Mouse (Mus musculus): ENCODE measurements at regions not wholly inside any gene's neighbourhood (a gene's known extent, or its start where the extent isn't known, plus 50 kb on each side); places are given as distances from the start of the nearest gene placed in this dataset.

GRCm38 (mm10) chr8:49631286-49631685 is 787.5 kb upstream of the Tenm3 start:
- WGBS, result 73% methylated on average over 6 of the region's 6 CpGs
- Histone ChIP-seq H3K36me3 (no peaks in the 10 kb centered on the region), H3K9me3 (no peaks in the 10 kb centered on the region)

GRCm38 (mm10) chr8:49627966-49628495 is 784.3 kb upstream of the Tenm3 start:
- Histone ChIP-seq H3K4me3 (replicated peaks) (no peak overlapping the region), H3K4me1 (replicated peaks) (no peaks in the 10 kb centered on the region), H3K9ac (no peak overlapping the region), H3K36me3 (no peaks in the 10 kb centered on the region), H3K27ac (no peak overlapping the region), H3K9me3 (no peaks in the 10 kb centered on the region), H3K4me2 (replicated peaks) (no peak overlapping the region), H3K27me3 (replicated peaks) (no peaks in the 10 kb centered on the region)
- no peak for ATAC-seq
- WGBS, result 40% methylated on average over 10 of the region's 10 CpGs

More at GRCm38 (mm10) chr8:49631286-49631685, 787.5 kb upstream of the Tenm3 start:
- Histone ChIP-seq H3K9ac (no peak overlapping the region), H3K27me3 (replicated peaks) (no peaks in the 10 kb centered on the region), H3K27ac (no peak overlapping the region), H3K4me1 (replicated peaks) (no peaks in the 10 kb centered on the region), H3K4me3 (replicated peaks) (no peak overlapping the region), H3K4me2 (replicated peaks) (no peak overlapping the region)
- ATAC-seq, result no peak

GRCm38 (mm10) chr8:49595501-49595900 is 751.8 kb upstream of the Tenm3 start:
- 70% methylated on average over 2 of the region's 2 CpGs for WGBS
- Histone ChIP-seq H3K27ac (no peak overlapping the region), H3K27me3 (replicated peaks) (no peaks in the 10 kb centered on the region), H3K4me3 (replicated peaks) (no peak overlapping the region), H3K9me3 (no peaks in the 10 kb centered on the region), H3K4me2 (replicated peaks) (no peak overlapping the region), H3K9ac (no peak overlapping the region), H3K4me1 (replicated peaks) (no peaks in the 10 kb centered on the region), H3K36me3 (no peaks in the 10 kb centered on the region)
- no peak for ATAC-seq

- WGBS, result 67% methylated on average over 3 of the region's 3 CpGs
- no peak for ATAC-seq
- no peaks in the 10 kb centered on the region for H3K27me3 ChIP-seq (replicated peaks)
- no peaks in the 10 kb centered on the region for H3K9me3 ChIP-seq
- no peaks in the 10 kb centered on the region for H3K36me3 ChIP-seq
- H3K27ac ChIP-seq, result no peak overlapping the region
- no peak overlapping the region for H3K9ac ChIP-seq
- H3K4me3 ChIP-seq (replicated peaks), result no peak overlapping the region
- no peaks in the 10 kb centered on the region for H3K4me1 ChIP-seq (replicated peaks)
- H3K4me2 ChIP-seq (replicated peaks), result no peak overlapping the region
Observed at GRCm38 (mm10) chr8:49567423-49567822, 723.7 kb upstream of the Tenm3 start.

GRCm38 (mm10) chr8:49563499-49564279 is 719.9 kb upstream of the Tenm3 start:
- H3K4me2 ChIP-seq (replicated peaks), result no peak overlapping the region
- 93% methylated on average over 5 of the region's 5 CpGs for WGBS
- no peaks in the 10 kb centered on the region for H3K27me3 ChIP-seq (replicated peaks)
- no peak overlapping the region for H3K4me3 ChIP-seq (replicated peaks)
- H3K36me3 ChIP-seq, result no peaks in the 10 kb centered on the region
- no peaks in the 10 kb centered on the region for H3K4me1 ChIP-seq (replicated peaks)
- no peak for ATAC-seq
- no peak overlapping the region for H3K27ac ChIP-seq
- H3K9ac ChIP-seq, result no peak overlapping the region
- H3K9me3 ChIP-seq, result no peaks in the 10 kb centered on the region

- Histone ChIP-seq H3K27me3 (replicated peaks) (no peaks in the 10 kb centered on the region), H3K4me1 (replicated peaks) (no peaks in the 10 kb centered on the region), H3K27ac (no peak overlapping the region), H3K9me3 (no peaks in the 10 kb centered on the region), H3K4me3 (replicated peaks) (no peak overlapping the region), H3K9ac (no peak overlapping the region), H3K36me3 (no peaks in the 10 kb centered on the region), H3K4me2 (replicated peaks) (no peak overlapping the region)
- no peak for ATAC-seq
- 75% methylated on average over 4 of the region's 4 CpGs for WGBS
Observed at GRCm38 (mm10) chr8:49562976-49563375, 719.2 kb upstream of the Tenm3 start.

- H3K4me1 ChIP-seq (replicated peaks), result no peaks in the 10 kb centered on the region
- H3K9me3 ChIP-seq, result no peaks in the 10 kb centered on the region
- H3K36me3 ChIP-seq, result no peaks in the 10 kb centered on the region
- no peaks in the 10 kb centered on the region for H3K27me3 ChIP-seq (replicated peaks)
- no peak overlapping the region for H3K4me2 ChIP-seq (replicated peaks)
- 53% methylated on average over 7 of the region's 7 CpGs for WGBS
- no peak for ATAC-seq
- H3K27ac ChIP-seq, result no peak overlapping the region
- H3K9ac ChIP-seq, result no peak overlapping the region
- no peak overlapping the region for H3K4me3 ChIP-seq (replicated peaks)
Observed at GRCm38 (mm10) chr8:49555724-49556457, 712.1 kb upstream of the Tenm3 start.

- Histone ChIP-seq H3K36me3 (no peaks in the 10 kb centered on the region), H3K4me2 (replicated peaks) (no peak overlapping the region), H3K4me3 (replicated peaks) (no peak overlapping the region), H3K27me3 (replicated peaks) (no peaks in the 10 kb centered on the region), H3K27ac (no peak overlapping the region), H3K4me1 (replicated peaks) (no peaks in the 10 kb centered on the region), H3K9me3 (no peaks in the 10 kb centered on the region), H3K9ac (no peak overlapping the region)
- 74% methylated on average over 3 of the region's 3 CpGs for WGBS
- ATAC-seq, result no peak
Observed at GRCm38 (mm10) chr8:49553175-49553574, 709.4 kb upstream of the Tenm3 start.

- no peak overlapping the region for H3K4me2 ChIP-seq (replicated peaks)
- no peaks in the 10 kb centered on the region for H3K27me3 ChIP-seq (replicated peaks)
- no peaks in the 10 kb centered on the region for H3K4me1 ChIP-seq (replicated peaks)
- no peaks in the 10 kb centered on the region for H3K36me3 ChIP-seq
- 81% methylated on average over 4 of the region's 4 CpGs for WGBS
- no peak for ATAC-seq
- H3K9me3 ChIP-seq, result no peaks in the 10 kb centered on the region
- no peak overlapping the region for H3K4me3 ChIP-seq (replicated peaks)
- H3K9ac ChIP-seq, result no peak overlapping the region
- H3K27ac ChIP-seq, result no peak overlapping the region
Observed at GRCm38 (mm10) chr8:49543321-49543720, 699.6 kb upstream of the Tenm3 start.

GRCm38 (mm10) chr8:49541337-49541736 is 697.6 kb upstream of the Tenm3 start:
- H3K27ac ChIP-seq, result no peak overlapping the region
- 63% methylated on average over 5 of the region's 5 CpGs for WGBS
- no peak for ATAC-seq
- no peaks in the 10 kb centered on the region for H3K4me1 ChIP-seq (replicated peaks)
- no peak overlapping the region for H3K9ac ChIP-seq
- H3K27me3 ChIP-seq (replicated peaks), result no peaks in the 10 kb centered on the region
- no peak overlapping the region for H3K4me3 ChIP-seq (replicated peaks)
- no peaks in the 10 kb centered on the region for H3K9me3 ChIP-seq
- no peak overlapping the region for H3K4me2 ChIP-seq (replicated peaks)
- no peaks in the 10 kb centered on the region for H3K36me3 ChIP-seq

- H3K4me1 ChIP-seq (replicated peaks), result no peaks in the 10 kb centered on the region
- H3K4me2 ChIP-seq (replicated peaks), result no peak overlapping the region
- H3K27me3 ChIP-seq (replicated peaks), result no peaks in the 10 kb centered on the region
- H3K4me3 ChIP-seq (replicated peaks), result no peak overlapping the region
- H3K36me3 ChIP-seq, result no peaks in the 10 kb centered on the region
- no peak for ATAC-seq
- no peak overlapping the region for H3K9ac ChIP-seq
- no peaks in the 10 kb centered on the region for H3K9me3 ChIP-seq
- H3K27ac ChIP-seq, result no peak overlapping the region
- WGBS, result 78% methylated on average over 5 of the region's 5 CpGs
Observed at GRCm38 (mm10) chr8:49533412-49534351, 689.9 kb upstream of the Tenm3 start.

- H3K27ac ChIP-seq, result no peak overlapping the region
- H3K4me3 ChIP-seq (replicated peaks), result no peak overlapping the region
- no peaks in the 10 kb centered on the region for H3K36me3 ChIP-seq
- no peak for ATAC-seq
- H3K9me3 ChIP-seq, result no peaks in the 10 kb centered on the region
- H3K4me1 ChIP-seq (replicated peaks), result no peaks in the 10 kb centered on the region
- 84% methylated on average over 4 of the region's 4 CpGs for WGBS
- no peak overlapping the region for H3K4me2 ChIP-seq (replicated peaks)
- no peak overlapping the region for H3K9ac ChIP-seq
- H3K27me3 ChIP-seq (replicated peaks), result no peaks in the 10 kb centered on the region
Observed at GRCm38 (mm10) chr8:49529294-49529693, 685.5 kb upstream of the Tenm3 start.
